Mouse (Mus musculus): ENCODE measurements around the gene Ddb2.
A peak's percentile ranks its signal among the peaks of the same experiment; 100 is the strongest.

The Ddb2 gene

DNA sequence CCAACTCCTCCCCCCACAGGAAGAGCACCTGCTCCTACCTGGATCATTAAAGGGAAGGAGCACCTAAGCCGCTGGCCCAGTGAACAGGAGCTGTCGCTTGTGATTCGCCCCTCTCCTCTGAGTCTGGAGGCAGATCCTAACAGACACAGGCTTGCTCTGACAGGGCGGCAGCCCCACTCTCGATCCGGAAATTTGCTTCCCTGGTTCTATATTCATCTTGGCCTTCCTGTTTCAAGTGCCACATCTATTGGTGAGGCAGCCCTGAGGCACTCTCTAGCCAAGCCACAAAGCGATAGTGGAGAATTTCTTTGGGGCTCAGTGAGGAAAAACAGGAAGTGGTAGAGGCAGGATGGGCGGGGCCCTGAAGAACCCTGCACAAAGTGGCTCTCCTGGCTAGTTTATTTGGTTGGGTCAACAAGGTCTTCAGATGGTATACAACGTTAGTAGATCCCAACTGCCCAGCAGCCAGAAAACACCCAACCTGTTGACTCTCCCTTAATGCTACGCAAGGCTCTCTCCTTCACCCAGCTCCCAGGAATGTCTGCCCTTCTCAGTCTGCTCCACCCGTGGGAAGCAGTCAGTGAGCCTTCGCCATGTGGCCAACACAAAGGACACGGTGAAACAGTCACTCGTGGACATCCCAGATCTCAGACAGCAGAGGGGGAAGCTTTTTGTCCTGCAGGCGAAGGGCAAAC, 52.9 kb downstream of the Ddb2 start, which contains the start of gene Madd:
TSS of gene Madd (minus strand) at position 127 of the 695 bp plus-strand sequence.
- Histone ChIP-seq H3K36me3 (ENCODE audit: control insufficient read depth, insufficient read depth, low read length, poor library complexity, severe bottlenecking) (0 out of 2 replicates have a peak, but pooled peaks cover 2% of the 10 kb centered on the region), H3K27me3 (ENCODE audit: control insufficient read depth, insufficient read depth, low read length, poor library complexity, severe bottlenecking) (no peaks in the 10 kb centered on the region)
- DNase-seq (ENCODE audit: low read depth, low spot score): peak; percentile 80

- peaks cover 2% of the 10 kb centered on the region; the same call in 1 of the 2 replicates for H3K36me3 ChIP-seq (ENCODE audit: control insufficient read depth, insufficient read depth, low read length, poor library complexity, severe bottlenecking)
Observed at GRCm38 (mm10) chr2:91183148-91183513, 53.7 kb downstream of the Ddb2 start.

DNA sequence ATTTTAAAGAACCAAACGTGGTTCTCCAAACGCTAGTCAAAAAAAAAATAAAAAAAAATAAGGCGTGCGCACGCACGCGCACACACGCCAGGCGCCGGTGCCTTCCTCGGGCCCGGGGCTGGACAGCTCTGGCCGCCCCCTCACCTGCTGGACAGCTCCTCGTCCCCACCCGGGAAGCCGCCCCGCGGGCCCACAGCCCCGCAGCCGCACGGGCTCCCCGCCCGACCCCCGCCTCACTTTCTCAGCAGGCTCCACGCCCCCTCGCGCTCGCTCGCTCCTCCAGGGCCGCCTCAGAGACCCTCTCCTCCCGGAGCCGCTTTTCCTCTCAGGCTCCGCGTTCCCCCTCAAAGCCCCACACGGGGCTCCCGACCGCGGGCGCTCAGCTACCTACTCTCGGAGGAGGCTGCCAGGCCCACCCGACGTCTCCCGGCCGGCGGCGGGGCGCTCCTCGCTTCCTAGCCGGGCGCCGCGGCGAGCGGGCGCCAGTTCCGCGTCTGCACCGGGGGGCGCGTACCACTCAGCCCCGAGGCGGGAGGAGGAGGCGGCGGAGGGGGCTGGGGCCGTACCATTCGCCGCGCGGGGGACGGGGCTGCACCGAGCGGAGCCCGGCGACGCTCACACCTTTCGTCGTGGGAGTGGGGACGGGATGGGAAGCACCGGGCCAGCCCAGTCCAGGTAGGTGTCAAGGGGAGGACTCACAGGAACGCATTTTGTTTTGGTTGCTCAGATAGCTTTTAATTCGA, 54.2 kb downstream of the Ddb2 start:
- peaks cover 6% of the 10 kb centered on the region for H3K36me3 ChIP-seq (ENCODE audit: control insufficient read depth, insufficient read depth, low read length, poor library complexity, severe bottlenecking)
- no peaks in the 10 kb centered on the region for H3K27me3 ChIP-seq (ENCODE audit: control insufficient read depth, insufficient read depth, low read length, poor library complexity, severe bottlenecking)
- peak; percentile 86 for DNase-seq (ENCODE audit: low read depth, low spot score)

More at GRCm38 (mm10) chr2:91183148-91183513, 53.7 kb downstream of the Ddb2 start:
- peak; percentile 99 for DNase-seq (ENCODE audit: low read depth, low spot score)
- no peaks in the 10 kb centered on the region for H3K27me3 ChIP-seq (ENCODE audit: control insufficient read depth, insufficient read depth, low read length, poor library complexity, severe bottlenecking)

DNA sequence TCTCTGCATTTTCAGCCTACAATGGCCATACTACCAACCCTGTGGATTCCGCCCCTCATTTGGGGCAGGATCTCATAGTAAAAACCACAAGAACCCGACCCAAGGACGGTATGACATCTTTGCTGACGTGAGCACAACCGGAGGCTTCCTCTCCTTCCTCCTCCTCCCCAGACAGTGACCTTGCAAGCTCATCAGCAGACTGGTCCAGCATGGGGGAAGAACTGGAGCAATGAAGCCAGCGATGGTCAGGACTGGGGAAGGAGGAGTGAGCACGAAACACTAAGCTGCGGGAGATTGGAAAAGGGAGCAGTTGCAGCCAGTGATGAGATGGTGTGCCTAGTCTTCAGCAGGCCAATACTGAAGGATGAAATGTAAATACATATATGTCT, 54.8 kb downstream of the Ddb2 start:
- Histone ChIP-seq H3K27me3 (ENCODE audit: control insufficient read depth, insufficient read depth, low read length, poor library complexity, severe bottlenecking) (no peaks in the 10 kb centered on the region), H3K36me3 (ENCODE audit: control insufficient read depth, insufficient read depth, low read length, poor library complexity, severe bottlenecking) (peaks cover 7% of the 10 kb centered on the region)
- peak; percentile 48 for DNase-seq (ENCODE audit: low read depth, low spot score)

- no peak for DNase-seq (ENCODE audit: low read depth, low spot score)
- peaks cover 14% of the 10 kb centered on the region for H3K36me3 ChIP-seq (ENCODE audit: control insufficient read depth, insufficient read depth, low read length, poor library complexity, severe bottlenecking)
- no peaks in the 10 kb centered on the region for H3K27me3 ChIP-seq (ENCODE audit: control insufficient read depth, insufficient read depth, low read length, poor library complexity, severe bottlenecking)
Observed at GRCm38 (mm10) chr2:91180706-91181105, 56.1 kb downstream of the Ddb2 start.

GRCm38 (mm10) chr2:91179825-91180224, 57.0 kb downstream of the Ddb2 start:
- DNase-seq (ENCODE audit: low read depth, low spot score): no peak
- peaks cover 16% of the 10 kb centered on the region for H3K36me3 ChIP-seq (ENCODE audit: control insufficient read depth, insufficient read depth, low read length, poor library complexity, severe bottlenecking)
- no peaks in the 10 kb centered on the region for H3K27me3 ChIP-seq (ENCODE audit: control insufficient read depth, insufficient read depth, low read length, poor library complexity, severe bottlenecking)

DNA sequence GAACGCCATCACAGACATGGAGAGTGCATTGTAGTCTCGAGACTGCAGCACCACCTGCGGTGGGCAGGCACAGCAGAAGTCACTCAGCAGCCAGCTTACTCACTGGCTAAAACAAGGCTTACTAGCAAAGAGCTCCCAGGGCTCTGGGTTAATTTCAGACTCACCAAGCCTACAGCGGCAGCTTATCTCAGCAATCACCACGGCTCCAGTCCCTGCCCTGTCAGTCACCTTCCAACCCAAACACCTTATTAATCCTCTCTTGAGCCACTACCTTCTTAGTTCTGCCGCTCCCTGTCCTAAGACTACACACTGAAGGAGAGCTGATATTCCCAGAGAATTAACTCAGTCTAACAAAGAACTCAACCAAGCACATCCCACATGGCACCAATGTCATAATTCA, 60.5 kb downstream of the Ddb2 start:
- no peak for DNase-seq (ENCODE audit: low read depth, low spot score)
- peaks cover 21% of the 10 kb centered on the region for H3K36me3 ChIP-seq (ENCODE audit: control insufficient read depth, insufficient read depth, low read length, poor library complexity, severe bottlenecking)

DNA sequence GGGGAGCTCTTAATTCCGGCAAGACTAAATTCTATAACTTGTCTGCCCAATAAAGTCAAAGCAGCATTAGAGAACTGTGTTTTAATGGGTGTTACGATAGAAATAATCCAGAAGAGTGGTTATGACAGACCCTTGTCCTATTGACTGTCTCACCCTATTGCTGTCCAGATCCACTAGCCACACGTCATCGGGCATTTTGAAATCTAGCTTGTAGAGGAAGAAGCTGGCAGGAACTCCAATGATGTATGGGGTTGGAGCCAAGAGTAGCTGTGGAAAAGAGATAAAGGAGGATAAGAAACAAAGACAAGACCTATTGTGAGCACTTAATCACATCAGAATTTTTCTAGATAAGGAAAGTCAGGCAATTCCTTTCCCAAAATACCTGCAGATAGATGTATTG, 61.3 kb downstream of the Ddb2 start:
- DNase-seq (ENCODE audit: low read depth, low spot score): no peak
- Histone ChIP-seq H3K36me3 (ENCODE audit: control insufficient read depth, insufficient read depth, low read length, poor library complexity, severe bottlenecking) (peaks cover 25% of the 10 kb centered on the region), H3K27me3 (ENCODE audit: control insufficient read depth, insufficient read depth, low read length, poor library complexity, severe bottlenecking) (no peaks in the 10 kb centered on the region)

More for the DNA sequence above, 60.5 kb downstream of the Ddb2 start:
- no peaks in the 10 kb centered on the region for H3K27me3 ChIP-seq (ENCODE audit: control insufficient read depth, insufficient read depth, low read length, poor library complexity, severe bottlenecking)

DNA sequence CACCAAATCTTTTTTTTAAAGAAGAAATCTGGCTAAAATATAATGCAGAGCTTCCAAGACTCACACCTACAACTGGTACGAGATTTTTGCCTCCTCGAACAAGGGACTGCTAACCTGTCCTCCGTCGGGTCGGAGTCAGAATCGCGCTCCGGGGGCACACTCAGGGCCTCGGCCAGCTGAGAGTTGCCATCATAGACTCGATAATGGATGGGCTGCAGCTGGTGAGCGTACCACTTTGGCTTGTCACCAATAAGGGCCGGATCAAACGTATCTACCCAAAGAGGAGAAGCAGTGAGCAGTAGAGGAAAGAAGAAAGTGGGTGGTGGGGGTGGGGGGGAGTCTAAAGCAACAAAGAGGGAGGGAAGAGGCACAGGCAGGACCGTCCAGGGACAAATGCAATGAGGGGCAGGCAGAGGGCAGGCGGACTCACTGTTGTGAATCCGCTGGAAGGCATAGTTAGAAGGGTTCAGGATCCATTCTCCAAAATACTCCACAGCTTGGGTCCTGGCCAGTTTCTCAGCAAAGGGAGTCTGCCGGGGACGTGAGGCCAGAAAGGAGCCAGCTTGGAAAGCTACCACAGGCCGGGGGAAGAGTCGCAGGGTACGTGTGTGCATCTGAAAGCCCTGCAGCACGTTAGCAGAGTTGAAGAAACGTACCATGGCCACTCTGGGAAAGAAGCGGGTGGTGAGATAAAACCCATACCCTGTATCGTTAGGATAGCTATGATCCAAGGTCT, 67.0 kb downstream of the Ddb2 start:
- DNase-seq (ENCODE audit: low read depth, low spot score): no peak
- H3K27me3 ChIP-seq (ENCODE audit: control insufficient read depth, insufficient read depth, low read length, poor library complexity, severe bottlenecking): no peaks in the 10 kb centered on the region
- peaks cover 18% of the 10 kb centered on the region for H3K36me3 ChIP-seq (ENCODE audit: control insufficient read depth, insufficient read depth, low read length, poor library complexity, severe bottlenecking)

GRCm38 (mm10) chr2:91167629-91168028, 69.2 kb downstream of the Ddb2 start:
- DNase-seq (ENCODE audit: low read depth, low spot score): no peak
- Histone ChIP-seq H3K36me3 (ENCODE audit: control insufficient read depth, insufficient read depth, low read length, poor library complexity, severe bottlenecking) (peaks cover 16% of the 10 kb centered on the region), H3K27me3 (ENCODE audit: control insufficient read depth, insufficient read depth, low read length, poor library complexity, severe bottlenecking) (no peaks in the 10 kb centered on the region)

DNA sequence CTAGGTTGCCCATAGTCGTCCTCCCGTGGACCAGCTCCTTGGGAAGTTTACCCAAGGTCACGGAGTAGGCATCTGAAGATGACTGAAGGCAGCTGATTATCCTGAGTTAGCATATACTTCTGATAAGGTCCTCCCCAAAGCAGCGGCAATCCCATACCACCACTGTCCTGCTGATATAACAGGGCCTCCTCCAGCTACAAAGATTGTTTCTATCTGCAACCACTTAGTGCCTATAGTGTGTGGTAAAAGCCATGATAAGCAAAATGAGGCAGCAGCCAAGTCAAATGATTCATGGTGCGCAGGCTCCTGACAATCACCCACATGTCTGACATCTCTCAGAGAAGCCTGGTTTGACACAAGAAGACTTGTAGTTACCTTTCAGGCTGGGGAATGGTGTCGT, 71.8 kb downstream of the Ddb2 start:
- DNase-seq (ENCODE audit: low read depth, low spot score): no peak
- Histone ChIP-seq H3K36me3 (ENCODE audit: control insufficient read depth, insufficient read depth, low read length, poor library complexity, severe bottlenecking) (peaks cover 15% of the 10 kb centered on the region), H3K27me3 (ENCODE audit: control insufficient read depth, insufficient read depth, low read length, poor library complexity, severe bottlenecking) (no peaks in the 10 kb centered on the region)

DNA sequence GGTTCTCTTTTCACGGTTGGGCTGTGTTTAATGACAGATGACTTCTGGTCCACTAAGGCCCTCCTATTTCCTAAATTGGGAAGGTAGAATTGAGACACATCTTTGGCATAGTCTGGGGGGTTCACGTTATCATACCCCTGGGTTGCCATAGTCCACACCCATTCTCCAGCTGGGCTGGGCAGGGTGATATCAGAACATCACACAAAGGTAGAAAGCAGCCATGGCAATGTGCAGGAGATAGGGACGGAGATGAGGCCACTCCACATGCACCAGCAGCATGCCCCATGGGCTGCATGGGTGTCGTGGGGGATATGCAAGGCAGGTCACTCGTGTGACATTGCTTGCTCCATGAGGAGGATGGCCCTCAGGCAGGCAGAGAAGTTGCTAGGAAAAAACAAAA, 73.2 kb downstream of the Ddb2 start:
- no peak for DNase-seq (ENCODE audit: low read depth, low spot score)
- H3K27me3 ChIP-seq (ENCODE audit: control insufficient read depth, insufficient read depth, low read length, poor library complexity, severe bottlenecking): no peaks in the 10 kb centered on the region
- H3K36me3 ChIP-seq (ENCODE audit: control insufficient read depth, insufficient read depth, low read length, poor library complexity, severe bottlenecking): peaks cover 16% of the 10 kb centered on the region

GRCm38 (mm10) chr2:91162952-91163351, 73.8 kb downstream of the Ddb2 start:
- H3K27me3 ChIP-seq (ENCODE audit: control insufficient read depth, insufficient read depth, low read length, poor library complexity, severe bottlenecking): no peaks in the 10 kb centered on the region
- no peak for DNase-seq (ENCODE audit: low read depth, low spot score)
- peaks cover 16% of the 10 kb centered on the region for H3K36me3 ChIP-seq (ENCODE audit: control insufficient read depth, insufficient read depth, low read length, poor library complexity, severe bottlenecking)
